Mouse (Mus musculus) MEL (cell line): ENCODE measurements around the gene Slc22a15. TPM values are rescaled to one million over a fixed set of nuclear protein-coding genes. Genes with fewer than 3 reads are reported as not detected.
A peak's percentile ranks its signal among the peaks of the same experiment; 100 is the strongest.

Experiments used
- DNase-seq: peaks from one replicate; pipeline ENCODE4 v3.0.0; 2011; ENCODE audit warnings: low read depth, low spot score
- H3K27ac ChIP-seq: 2 replicates; pipeline ENCODE4 v1.5.1; 2012; ENCODE audit warnings: low read depth, mild to moderate bottlenecking, control low read depth, low read length, moderate library complexity; ENCODE audit not compliant: control insufficient read depth
- H3K27me3 ChIP-seq, 2 experiments: fragments of 150-350 bp in 1 of 2; sonication (generic) in 1 of 2; 2 replicates each; pipeline ENCODE4 v1.6.1; 2012; ENCODE audit warnings: low read length in 2 of 2, mild to moderate bottlenecking in 2 of 2, improper control_type of control experiment in 1 of 2, moderate library complexity in 1 of 2; ENCODE audit not compliant: insufficient read depth in 2 of 2, control insufficient read depth in 1 of 2
- H3K36me3 ChIP-seq, 2 experiments: 2 replicates each; pipeline ENCODE4 v1.6.1; 2012 to 2014; ENCODE audit warnings: low read length in 2 of 2, improper control_type of control experiment in 1 of 2, inconsistent platforms in 1 of 2, mild to moderate bottlenecking in 1 of 2; ENCODE audit not compliant: insufficient read depth in 2 of 2, control insufficient read depth in 1 of 2
- H3K4me1 ChIP-seq, 2 experiments: fragments of 150-350 bp in 1 of 2; sonication (generic) in 1 of 2; 2 replicates each; pipeline ENCODE4 v1.6.1; 2012; ENCODE audit warnings: low read length in 2 of 2, improper control_type of control experiment in 1 of 2, mild to moderate bottlenecking in 1 of 2; ENCODE audit not compliant: insufficient read depth in 2 of 2, control insufficient read depth in 1 of 2
- H3K4me3 ChIP-seq, 2 experiments: fragments of 150-350 bp in 1 of 2; sonication (generic) in 1 of 2; 2 replicates each; pipeline ENCODE4 v1.5.1; 2012; ENCODE audit warnings: low read depth in 2 of 2, low read length in 2 of 2, mild to moderate bottlenecking in 2 of 2, moderate library complexity in 2 of 2, control low read depth in 1 of 2, improper control_type of control experiment in 1 of 2; ENCODE audit not compliant: control insufficient read depth in 1 of 2, insufficient read depth in 1 of 2
- H3K79me2 ChIP-seq: 2 replicates; pipeline ENCODE4 v1.6.1; 2012; ENCODE audit warnings: mild to moderate bottlenecking, low read length, moderate library complexity; ENCODE audit not compliant: control insufficient read depth, poor library complexity, insufficient read depth
- H3K9ac ChIP-seq: 2 replicates; pipeline ENCODE4 v1.6.1; 2012; ENCODE audit warnings: low read depth, mild to moderate bottlenecking, control low read depth, low read length, moderate library complexity; ENCODE audit not compliant: control insufficient read depth, poor library complexity, severe bottlenecking
- H3K9me3 ChIP-seq: fragments of 150-350 bp; sonication (generic); replicated peaks from 2 replicates; pipeline ENCODE4 v1.6.1; 2012; ENCODE audit warnings: mild to moderate bottlenecking, low read length, improper control_type of control experiment, moderate library complexity; ENCODE audit not compliant: insufficient read depth
- BHLHE40 ChIP-seq: IDR thresholded peaks from 2 replicates; pipeline ENCODE4 v1.6.1; 2012; ENCODE audit warnings: low read depth, mild to moderate bottlenecking, inconsistent platforms, low read length, improper control_type of control experiment, borderline replicate concordance
- CHD1 ChIP-seq: IDR thresholded peaks from 2 replicates; pipeline ENCODE4 v1.6.1; 2012; ENCODE audit warnings: low read depth, mild to moderate bottlenecking, inconsistent platforms, low read length, improper control_type of control experiment
- CHD2 ChIP-seq: IDR thresholded peaks from 2 replicates; pipeline ENCODE4 v1.6.1; 2011; ENCODE audit warnings: low read length, improper control_type of control experiment
- CTCF ChIP-seq, 3 experiments: IDR thresholded peaks in 2 of 3; conservative IDR thresholded peaks in 1 of 3; 2 replicates each; pipeline ENCODE4 v1.5.1; 2011 to 2012; ENCODE audit warnings: low read length in 3 of 3, low read depth in 2 of 3, mild to moderate bottlenecking in 2 of 3, improper control_type of control experiment in 1 of 3, inconsistent platforms in 1 of 3, mixed read lengths in 1 of 3, moderate library complexity in 1 of 3; ENCODE audit not compliant: control insufficient read depth in 1 of 3, insufficient read depth in 1 of 3, poor library complexity in 1 of 3, severe bottlenecking in 1 of 3
- E2F4 ChIP-seq: IDR thresholded peaks from 2 replicates; pipeline ENCODE4 v1.6.1; 2011; ENCODE audit warnings: low read depth, low read length, improper control_type of control experiment, borderline replicate concordance
- EP300 ChIP-seq, 2 experiments: IDR thresholded peaks; 2 replicates each; pipeline ENCODE4 v1.6.1; 2011; ENCODE audit warnings: improper control_type of control experiment in 2 of 2, low read length in 2 of 2, low read depth in 1 of 2, mild to moderate bottlenecking in 1 of 2
- ETS1 ChIP-seq: IDR thresholded peaks from 2 replicates; pipeline ENCODE4 v1.6.1; 2012; ENCODE audit warnings: low read depth, mild to moderate bottlenecking, inconsistent platforms, low read length, improper control_type of control experiment, moderate library complexity
- GABPA ChIP-seq: IDR thresholded peaks from 2 replicates; pipeline ENCODE4 v1.6.1; 2012; ENCODE audit warnings: low read depth, mild to moderate bottlenecking, inconsistent platforms, low read length, improper control_type of control experiment, moderate library complexity
- GATA1 ChIP-seq: IDR thresholded peaks from 2 replicates; pipeline ENCODE4 v1.6.1; 2011; ENCODE audit warnings: low read depth, low read length, improper control_type of control experiment
- HCFC1 ChIP-seq: IDR thresholded peaks from 2 replicates; pipeline ENCODE4 v1.6.1; 2012; ENCODE audit warnings: low read depth, mild to moderate bottlenecking, inconsistent platforms, low read length, improper control_type of control experiment, moderate library complexity
- JUND ChIP-seq: IDR thresholded peaks from 2 replicates; pipeline ENCODE4 v1.6.1; 2011; ENCODE audit warnings: low read depth, mild to moderate bottlenecking, improper control_type of control experiment, low read length
- KAT2A ChIP-seq: conservative IDR thresholded peaks from 2 replicates; pipeline ENCODE4 v1.6.1; 2012; ENCODE audit warnings: low read depth, low read length, improper control_type of control experiment, inconsistent platforms
- MAZ ChIP-seq: IDR thresholded peaks from 2 replicates; pipeline ENCODE4 v1.6.1; 2012; ENCODE audit warnings: low read depth, mild to moderate bottlenecking, inconsistent platforms, low read length, improper control_type of control experiment
- MXI1 ChIP-seq: IDR thresholded peaks from 2 replicates; pipeline ENCODE4 v1.6.1; 2011; ENCODE audit warnings: mild to moderate bottlenecking, low read depth, low read length, improper control_type of control experiment
- MYB ChIP-seq: IDR thresholded peaks from 2 replicates; pipeline ENCODE4 v1.6.1; 2011; ENCODE audit warnings: mild to moderate bottlenecking, low read depth, low read length, improper control_type of control experiment
- MYC ChIP-seq: IDR thresholded peaks from 2 replicates; pipeline ENCODE4 v1.6.1; 2011; ENCODE audit warnings: low read depth, mild to moderate bottlenecking, low read length, improper control_type of control experiment, moderate library complexity
- NRF1 ChIP-seq: IDR thresholded peaks from 2 replicates; pipeline ENCODE4 v1.6.1; 2014; ENCODE audit warnings: low read depth, mild to moderate bottlenecking, inconsistent platforms, low read length, improper control_type of control experiment, moderate library complexity; ENCODE audit not compliant: poor library complexity, insufficient read depth, severe bottlenecking
- POLR2A ChIP-seq, 2 experiments: IDR thresholded peaks; 2 replicates each; pipeline ENCODE4 v1.6.1; 2011 to 2012; ENCODE audit warnings: low read length in 2 of 2, mild to moderate bottlenecking in 2 of 2, control low read depth in 1 of 2, improper control_type of control experiment in 1 of 2, low read depth in 1 of 2, moderate library complexity in 1 of 2; ENCODE audit not compliant: control insufficient read depth in 1 of 2, insufficient read depth in 1 of 2, poor library complexity in 1 of 2
- POLR2AphosphoS5 ChIP-seq: IDR thresholded peaks from 2 replicates; pipeline ENCODE4 v1.6.1; 2012; ENCODE audit warnings: low read depth, borderline replicate concordance, mild to moderate bottlenecking, inconsistent platforms, low read length, moderate library complexity, mixed read lengths
- SIN3A ChIP-seq: IDR thresholded peaks from 2 replicates; pipeline ENCODE4 v1.6.1; 2012; ENCODE audit warnings: low read length, improper control_type of control experiment, inconsistent platforms
- SMC3 ChIP-seq: IDR thresholded peaks from 2 replicates; pipeline ENCODE4 v1.6.1; 2011; ENCODE audit warnings: low read depth, low read length, improper control_type of control experiment
- TAL1 ChIP-seq: IDR thresholded peaks from 2 replicates; pipeline ENCODE4 v1.6.1; 2012; ENCODE audit warnings: mild to moderate bottlenecking, inconsistent platforms, low read length, moderate library complexity, mixed read lengths
- TBP ChIP-seq: IDR thresholded peaks from 2 replicates; pipeline ENCODE4 v1.8.0; 2011; ENCODE audit warnings: low read depth, low read length, improper control_type of control experiment
- UBTF ChIP-seq: IDR thresholded peaks from 2 replicates; pipeline ENCODE4 v1.6.1; 2012; ENCODE audit warnings: low read depth, mild to moderate bottlenecking, inconsistent platforms, low read length, improper control_type of control experiment, moderate library complexity, borderline replicate concordance; ENCODE audit not compliant: insufficient read depth
- USF1 ChIP-seq: IDR thresholded peaks from 2 replicates; pipeline ENCODE4 v1.6.1; 2014; ENCODE audit warnings: low read depth, mild to moderate bottlenecking, inconsistent platforms, low read length, improper control_type of control experiment, moderate library complexity
- USF2 ChIP-seq, 2 experiments: IDR thresholded peaks; 2 replicates each; pipeline ENCODE4 v1.6.1; 2011 to 2012; ENCODE audit warnings: improper control_type of control experiment in 2 of 2, low read length in 2 of 2, borderline replicate concordance in 1 of 2, inconsistent platforms in 1 of 2, low read depth in 1 of 2, mild to moderate bottlenecking in 1 of 2; ENCODE audit not compliant: insufficient read depth in 1 of 2
- ZC3H11A ChIP-seq: IDR thresholded peaks from 2 replicates; pipeline ENCODE4 v1.6.1; 2012; ENCODE audit warnings: low read depth, mild to moderate bottlenecking, inconsistent platforms, low read length, improper control_type of control experiment
- ZKSCAN1 ChIP-seq: IDR thresholded peaks from 2 replicates; pipeline ENCODE4 v1.6.1; 2012; ENCODE audit warnings: low read depth, mild to moderate bottlenecking, inconsistent platforms, low read length, improper control_type of control experiment, moderate library complexity
- ZMIZ1 ChIP-seq: IDR thresholded peaks from 2 replicates; pipeline ENCODE4 v1.6.1; 2012; ENCODE audit warnings: low read depth, mild to moderate bottlenecking, inconsistent platforms, low read length, improper control_type of control experiment, moderate library complexity
- polyA plus RNA-seq, 2 experiments: library from polyadenylated mRNA; stranded (reverse) in 1 of 2; unstranded in 1 of 2; fragments of >175 nt in 1 of 2; fragments of >200 nt in 1 of 2; gene quantifications; 2 replicates each; pipeline versions ENCODE4 v1.2.1 to v1.2.4; 2012; ENCODE audit warnings: low replicate concordance in 2 of 2, low read depth in 1 of 2; ENCODE audit not compliant: insufficient read length in 2 of 2, insufficient read depth in 1 of 2, missing spikeins in 1 of 2
- total RNA-seq: library from RNA; depleted of rRNA; stranded (reverse); fragments of 300-350 nt; gene quantifications from 2 replicates; pipeline ENCODE4 v1.2.3, GENCODE M21; 2012

Slc22a15 gene
- total and polyA plus RNA-seq, 3 experiments: 2.2 to 7.9 TPM; not detected in 1

GRCm38 (mm10) chr3:101836532-101836931, 87.7 kb downstream of the Slc22a15 start:
- Histone ChIP-seq H3K4me3 (no peak overlapping the region), H3K9ac (no peak overlapping the region), H3K9me3 (no peaks in the 10 kb centered on the region), H3K79me2 (no peaks in the 10 kb centered on the region), H3K27ac (no peak overlapping the region), H3K4me1 (no peaks in the 10 kb centered on the region), H3K36me3 (no peaks in the 10 kb centered on the region), H3K27me3 (no peaks in the 10 kb centered on the region)
- DNase-seq: no peak
- TF ChIP-seq TBP (no peak), MYC (no peak), JUND (no peak), UBTF (no peak), NRF1 (no peak), E2F4 (no peak), ETS1 (no peak), CHD2 (no peak), POLR2A (IDR thresholded peaks at IDR 0.05; ENCODE audit: control insufficient read depth in 1 of 2, insufficient read depth in 1 of 2, low read depth in 1 of 2, low read length in 2 of 2, poor library complexity in 1 of 2) (no peak), USF2 (IDR thresholded peaks at IDR 0.05; ENCODE audit: borderline replicate concordance in 1 of 2, insufficient read depth in 1 of 2, low read depth in 1 of 2, low read length in 2 of 2) (no peak), GATA1 (no peak), USF1 (no peak), ZKSCAN1 (no peak), CHD1 (no peak), SIN3A (no peak), MYB (no peak), ZMIZ1 (no peak), GABPA (no peak), TAL1 (no peak), POLR2AphosphoS5 (no peak)

- Histone ChIP-seq H3K36me3 (no peaks in the 10 kb centered on the region), H3K27ac (no peak overlapping the region), H3K79me2 (no peaks in the 10 kb centered on the region), H3K27me3 (no peaks in the 10 kb centered on the region), H3K9me3 (no peaks in the 10 kb centered on the region), H3K4me1 (no peaks in the 10 kb centered on the region), H3K9ac (no peak overlapping the region), H3K4me3 (no peak overlapping the region)
- TF ChIP-seq EP300 (IDR thresholded peaks at IDR 0.05; ENCODE audit: low read depth in 1 of 2, low read length in 2 of 2) (no peak), ZMIZ1 (no peak), SMC3 (no peak), HCFC1 (no peak), MAZ (no peak), CTCF (IDR thresholded peaks at IDR 0.05 in 2 of 3, conservative IDR thresholded peaks at IDR 0.05 in 1 of 3; ENCODE audit: control insufficient read depth in 1 of 3, insufficient read depth in 1 of 3, low read depth in 2 of 3, low read length in 3 of 3, poor library complexity in 1 of 3, severe bottlenecking in 1 of 3) (no peak), KAT2A (no peak), GABPA (no peak), ZC3H11A (no peak), POLR2AphosphoS5 (no peak), USF1 (no peak), BHLHE40 (no peak), GATA1 (no peak), MXI1 (no peak), CHD2 (no peak)
- DNase-seq: peak; percentile 18
Measured at GRCm38 (mm10) chr3:101836045-101836444, 88.2 kb downstream of the Slc22a15 start.
